Mouse (Mus musculus) T-helper 2 cell (primary cell): ENCODE data around the gene Scgb2b17.
"Not testable (repeated sequence)": the region's sequence is repeated elsewhere in the genome, so short reads cannot be mapped to it uniquely, and the experiment has no call there.

Experiments used
- in situ Hi-C: fragments of 300-600 bp; cut with MboI, MseI; formaldehyde crosslinking; loops from one replicate; pipeline ENCODE4 v1.15.1; 2025; ENCODE audit warnings: high pct_unique_total_duplicates

Gene Scgb2b17

GRCm38 (mm10) chr7:33056461-33056860, at the start of gene Scgb2b17:
Gene Scgb2b17, minus strand, starts transcription at chr7:33056561.
- in situ Hi-C loops: not testable (repeated sequence)

- in situ Hi-C loops: not testable (repeated sequence)
These were observed 6.8 kb upstream of the Scgb2b17 start, which contains the start of gene Scgb1b17 for GRCm38 (mm10) chr7:33063149-33063548. Gene Scgb1b17, plus strand, starts transcription at chr7:33063449.
